Mouse (Mus musculus) hematopoietic stem cell, adult 5-6 weeks (primary cell): ENCODE data around the gene Mfap4. TPM values are rescaled to one million over a fixed set of nuclear protein-coding genes. Genes with fewer than 3 reads are reported as not detected.
A peak's percentile ranks its signal among the peaks of the same experiment; 100 is the strongest.

Experiments
- ATAC-seq, 2 experiments: fragments of 125-278 bp in 1 of 2; replicated peaks in 1 of 2; 2 replicates each; pipeline ENCODE4 v1.8.0; 2016 to 2017; ENCODE audit warnings: inconsistent platforms in 2 of 2, mild to moderate bottlenecking in 2 of 2, moderate number of reproducible peaks in 2 of 2, low read depth in 1 of 2, moderate TSS enrichment in 1 of 2; ENCODE audit not compliant: low FRiP score in 2 of 2, poor library complexity in 2 of 2, severe bottlenecking in 2 of 2, insufficient read depth in 1 of 2, low TSS enrichment in 1 of 2
- total RNA-seq: library from RNA; stranded (forward); fragments of 172-1452, 232-1000 nt; gene quantifications from 2 replicates; pipeline ENCODE4 v1.2.3, GENCODE M21; 2017

Gene Mfap4
- total RNA-seq, 1 experiment from 2014 or later = not detected

- no peak for ATAC-seq
These were observed 7.4 kb upstream of the Mfap4 start for GRCm38 (mm10) chr11:61477566-61478508.

GRCm38 (mm10) chr11:61478788-61479187 lies 6.4 kb upstream of the Mfap4 start:
- no peak for ATAC-seq

- peak in 1 of 2 experiments; percentile 29; a peak in 1 of 4 replicates for ATAC-seq
These were observed 3.8 kb upstream of the Mfap4 start for GRCm38 (mm10) chr11:61481239-61482090.

- no peak; a peak in 1 of 4 replicates for ATAC-seq
These were observed 1.9 kb upstream of the Mfap4 start for GRCm38 (mm10) chr11:61483226-61483845.

GRCm38 (mm10) chr11:61484256-61484612 lies 997 bp upstream of the Mfap4 start:
- no peak for ATAC-seq

GRCm38 (mm10) chr11:61485541-61486457 lies 568 bp downstream of the Mfap4 start:
- ATAC-seq = no peak

- no peak for ATAC-seq
These were observed 1.4 kb downstream of the Mfap4 start for GRCm38 (mm10) chr11:61486458-61487219.

- ATAC-seq = no peak
These were observed 2.2 kb downstream of the Mfap4 start for GRCm38 (mm10) chr11:61487401-61487800.

GRCm38 (mm10) chr11:61487936-61488335 lies 2.7 kb downstream of the Mfap4 start:
- no peak for ATAC-seq

GRCm38 (mm10) chr11:61489085-61489484 lies 3.9 kb downstream of the Mfap4 start:
- ATAC-seq = no peak

GRCm38 (mm10) chr11:61489874-61490273 lies 4.6 kb downstream of the Mfap4 start:
- ATAC-seq = no peak

- no peak for ATAC-seq
These were observed 5.8 kb downstream of the Mfap4 start for GRCm38 (mm10) chr11:61490944-61491520.

- ATAC-seq = no peak
These were observed 7.6 kb downstream of the Mfap4 start for GRCm38 (mm10) chr11:61492749-61493401.

- peak; percentile 18 to 59; a peak in 3 of 4 replicates for ATAC-seq
These were observed 8.4 kb downstream of the Mfap4 start for GRCm38 (mm10) chr11:61493525-61494128.
